Mouse (Mus musculus) adrenal gland, postnatal 10 days (tissue): Measurements from ENCODE around the gene Xlr3b. TPM values are rescaled to one million over a fixed set of nuclear protein-coding genes. Genes with fewer than 3 reads are reported as not detected.
"Not testable (repeated sequence)": the region's sequence is repeated elsewhere in the genome, so short reads cannot be mapped to it uniquely, and the experiment has no call there.

ENCODE experiments used
- DNase-seq: peaks from one replicate; pipeline ENCODE4 v3.0.0; 2021; ENCODE audit warnings: mixed read lengths
- long read RNA-seq, 2 experiments: library from polyadenylated mRNA; stranded (forward); transcript quantifications; one replicate each; pipeline ENCODE4 v2.0.0; 2021
- total RNA-seq, 2 experiments: library from RNA; stranded (reverse); gene quantifications; 2 replicates each; pipeline ENCODE4 v1.2.3; 2021

Gene Xlr3b
- 1 to 10 TPM; 4.6 to 7.8 TPM for total RNA-seq
- long read RNA-seq, experiment 1, partial matches to known transcripts: 2 of 15 reads
- long read RNA-seq, experiment 1, other reads (novel, unspliced or antisense): 9 of 15 reads
- long read RNA-seq, experiment 2, partial matches to known transcripts: 0 of 5 reads
- long read RNA-seq, experiment 2, other reads (novel, unspliced or antisense): 2 of 5 reads

- DNase-seq: peak; percentile 23
These were observed at the start of gene Xlr3b for GRCm38 (mm10) chrX:73191934-73192333. Gene Xlr3b (plus strand): TSS chrX:73192207.

- not testable (repeated sequence) for DNase-seq
These were observed 48.8 kb upstream of the Xlr3b start for GRCm38 (mm10) chrX:73143218-73143618.

- DNase-seq: not testable (repeated sequence)
These were observed 43.5 kb upstream of the Xlr3b start, which contains the start of gene Xlr5b for GRCm38 (mm10) chrX:73148496-73148895. Gene Xlr5b (plus strand): TSS chrX:73148796.

- DNase-seq: not testable (repeated sequence)
These were observed 42.7 kb upstream of the Xlr3b start, which contains the start of gene DXBay18 for GRCm38 (mm10) chrX:73149350-73149749. Gene DXBay18 (minus strand): TSS chrX:73149450.

DNA sequence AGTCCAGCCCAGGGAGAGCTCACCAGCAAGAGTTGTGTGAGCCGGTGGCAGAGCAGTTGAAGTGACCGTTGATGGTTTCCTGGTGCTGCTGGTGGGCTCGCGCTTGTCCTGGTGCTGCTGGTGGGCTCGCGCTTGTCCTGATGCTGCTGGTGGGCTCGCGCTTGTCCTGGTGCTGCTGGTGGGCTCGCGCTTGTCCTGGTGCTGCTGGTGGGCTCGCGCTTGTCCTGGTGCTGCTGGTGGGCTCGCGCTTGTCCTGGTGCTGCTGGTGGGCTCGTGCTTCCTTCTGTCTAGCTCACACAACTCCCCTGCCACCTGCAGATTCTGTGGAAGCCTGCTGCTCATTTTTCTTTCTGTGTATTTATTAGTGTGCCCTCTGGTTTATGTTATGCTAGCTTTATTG, 15.1 kb upstream of the Xlr3b start, which contains the start of gene Spin2d:
Spin2d (minus strand) TSS at position 101 of the 400 bp plus-strand sequence.
- not testable (repeated sequence) for DNase-seq

- not testable (repeated sequence) for DNase-seq
These were observed 22.0 kb downstream of the Xlr3b start, which contains the start of gene Xlr4b for GRCm38 (mm10) chrX:73213819-73214564. Gene Xlr4b (plus strand): TSS chrX:73214333.

DNA sequence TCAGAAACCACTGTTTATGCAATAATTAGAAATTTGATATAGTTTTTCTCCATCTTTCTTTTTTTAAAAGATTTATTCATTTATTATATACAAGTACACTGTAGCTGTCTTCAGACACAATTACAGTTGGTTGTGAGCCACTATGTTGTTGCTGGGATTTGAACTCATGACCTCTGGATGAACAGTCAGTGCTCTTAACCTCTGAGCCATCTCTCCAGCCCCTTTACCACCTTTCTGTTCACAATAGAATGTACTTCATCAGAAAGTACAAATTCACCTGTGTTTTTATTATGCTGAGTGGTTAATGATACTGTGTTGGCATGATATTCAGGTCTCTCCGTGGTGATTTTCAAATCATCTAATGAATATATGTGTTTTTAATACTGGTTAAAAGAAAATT, 33.4 kb downstream of the Xlr3b start:
- DNase-seq: no peak

GRCm38 (mm10) chrX:73227914-73228605, 36.1 kb downstream of the Xlr3b start, which contains the start of gene F8a:
Gene F8a (plus strand): TSS chrX:73228291.
- DNase-seq: peak; percentile 84

DNA sequence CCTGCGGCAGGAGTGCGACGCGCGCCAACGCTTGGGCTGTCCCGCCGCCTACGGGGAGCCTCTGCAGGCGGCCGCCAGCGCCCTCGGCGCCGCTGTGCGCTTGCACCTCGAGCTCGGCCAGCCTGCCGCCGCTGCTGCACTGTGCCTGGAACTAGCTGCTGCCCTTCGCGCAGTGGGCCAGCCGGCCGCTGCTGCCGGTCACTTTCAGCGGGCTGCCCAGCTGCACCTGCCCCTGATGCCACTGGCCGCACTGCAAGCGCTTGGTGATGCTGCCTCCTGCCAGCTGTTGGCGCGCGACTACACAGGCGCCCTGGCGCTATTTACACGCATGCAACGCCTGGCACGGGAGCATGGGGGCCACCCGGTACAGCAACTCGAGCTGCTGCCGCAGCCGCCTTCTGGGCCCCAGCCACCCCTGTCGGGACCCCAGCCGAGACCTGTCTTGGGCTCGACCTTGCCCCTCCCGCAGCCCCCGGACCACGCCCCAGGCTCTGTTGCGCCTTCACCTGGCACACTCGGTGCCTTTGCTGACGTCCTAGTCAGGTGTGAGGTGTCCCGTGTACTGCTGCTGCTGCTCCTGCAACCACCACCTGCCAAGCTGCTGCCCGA, 36.7 kb downstream of the Xlr3b start:
- DNase-seq: peak; percentile 64

DNA sequence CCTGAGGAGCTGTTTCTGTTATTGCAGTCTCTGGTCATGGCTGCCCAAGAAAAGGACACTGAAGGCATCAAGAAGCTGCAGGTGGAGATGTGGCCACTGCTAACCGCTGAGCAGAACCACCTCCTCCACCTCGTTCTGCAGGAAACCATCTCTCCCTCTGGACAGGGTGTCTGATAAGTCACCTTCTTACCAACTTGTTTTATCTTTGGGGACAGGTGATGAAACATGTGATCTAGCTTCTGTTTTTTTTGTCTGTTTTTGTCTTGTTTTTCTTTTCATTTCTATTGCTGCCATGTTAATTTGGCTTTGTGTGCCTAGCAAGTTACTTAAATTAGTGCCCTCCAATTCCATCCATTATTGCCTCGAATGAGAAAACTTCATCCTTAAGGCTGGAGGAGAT, 37.3 kb downstream of the Xlr3b start:
- no peak for DNase-seq

DNA sequence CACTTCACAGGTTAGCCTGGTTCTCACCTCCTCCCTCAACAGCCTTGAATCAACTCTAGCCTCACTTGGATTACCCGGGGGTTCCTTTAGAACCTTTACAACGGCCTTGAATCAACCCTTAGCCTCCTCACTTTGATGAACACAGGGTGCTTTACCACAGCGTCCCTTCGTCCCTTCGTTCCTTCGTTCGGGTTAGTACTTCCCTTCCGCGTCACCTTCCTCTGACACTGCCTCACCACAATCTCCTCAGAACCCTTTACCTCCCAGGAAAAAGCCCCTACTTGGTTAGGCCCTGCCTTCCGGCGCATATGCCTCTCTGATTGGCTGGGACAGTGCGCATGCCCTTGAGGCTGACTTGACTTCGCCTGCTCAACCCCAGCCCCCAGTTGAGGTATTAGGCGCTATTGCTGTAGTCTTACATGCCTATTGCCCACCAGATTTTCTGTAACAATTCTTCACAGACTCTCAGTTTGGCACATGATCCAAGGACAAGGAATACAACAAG, 50.9 kb downstream of the Xlr3b start, which contains the start of gene Xlr4c:
Xlr4c (minus strand) TSS at position 310 of the 505 bp plus-strand sequence.
- not testable (repeated sequence) for DNase-seq

Other genes starting within 250 kb of the Xlr3b start
- gene Zfp185, start 204.9 kb upstream of the Xlr3b start, total RNA-seq: 1 to 10 TPM; 4.1 to 4.4 TPM
- under 1 TPM; 0.12 to 0.18 TPM for gene Pnma5, start 155.1 kb upstream of the Xlr3b start, total RNA-seq
- gene Pnma3, start 127.4 kb upstream of the Xlr3b start, total RNA-seq: under 1 TPM; 0.27 to 0.76 TPM
- 1 to 10 TPM in 1 of 2 experiments, under 1 TPM in 1; 0.85 to 1.1 TPM for gene Xlr4a, start 109.7 kb upstream of the Xlr3b start, total RNA-seq
- 1 to 10 TPM; 1.2 to 2.8 TPM for gene Xlr3a, start 95.1 kb upstream of the Xlr3b start, total RNA-seq
- gene Gm14685, start 75.2 kb upstream of the Xlr3b start, total RNA-seq: under 1 TPM; 0.51 to 0.76 TPM
- gene Xlr5b, start 43.4 kb upstream of the Xlr3b start, total RNA-seq: not detected
- gene DXBay18, start 42.8 kb upstream of the Xlr3b start, total RNA-seq: not detected
- gene Spin2d, start 15.2 kb upstream of the Xlr3b start, total RNA-seq: not detected
- under 1 TPM in 1 of 2 experiments, not detected in 1; 0.60 TPM for gene Xlr4b, start 22.1 kb downstream of the Xlr3b start, total RNA-seq
- 1 to 10 TPM; 7.3 to 7.8 TPM for gene F8a, start 36.1 kb downstream of the Xlr3b start, total RNA-seq
- gene Xlr4c, start 50.9 kb downstream of the Xlr3b start, total RNA-seq: under 1 TPM; 0.66 to 0.76 TPM
- not detected for gene Xlr3c, start 73.2 kb downstream of the Xlr3b start, total RNA-seq
- gene Xlr5a, start 100.8 kb downstream of the Xlr3b start, total RNA-seq: under 1 TPM; 0.24 to 0.33 TPM
- under 1 TPM; 0.45 to 0.69 TPM for gene Xlr5c, start 100.8 kb downstream of the Xlr3b start, total RNA-seq
- gene Gm45015, start 144.6 kb downstream of the Xlr3b start, total RNA-seq: not detected
- gene Zfp275, start 150.4 kb downstream of the Xlr3b start, total RNA-seq: 10 to 100 TPM; 15.3 to 18.7 TPM
- gene Gm18336, start 206.5 kb downstream of the Xlr3b start, total RNA-seq: not detected
- under 1 TPM; 0.15 TPM for gene Zfp92, start 218.9 kb downstream of the Xlr3b start, total RNA-seq
- gene Trex2, start 243.1 kb downstream of the Xlr3b start, total RNA-seq: not detected